Mouse (Mus musculus): ENCODE measurements at regions not wholly inside any gene's neighbourhood (a gene's known extent, or its start where the extent isn't known, plus 50 kb on each side); places are given as distances from the start of the nearest gene placed in this dataset.

GRCm38 (mm10) chr8:35243555-35243954, 522.0 kb upstream of the Gm19410 start:
- ATAC-seq (ENCODE audit: extremely low read depth, insufficient number of reproducible peaks, low FRiP score, low TSS enrichment): no peak
- Histone ChIP-seq H3K4me3 (no peak overlapping the region), H3K36me3 (no peaks in the 10 kb centered on the region), H3K9me3 (no peaks in the 10 kb centered on the region), H3K4me2 (no peak overlapping the region), H3K27ac (replicated peaks) (0 out of 2 replicates have a peak overlapping the region, but pooled peaks have one; percentile 1), H3K27me3 (replicated peaks) (no peaks in the 10 kb centered on the region), H3K4me1 (peaks cover 12% of the 10 kb centered on the region), H3K9ac (no peak overlapping the region)
- WGBS: 52% methylated on average over 11 of the region's 11 CpGs

- 82% methylated on average over 7 of the region's 7 CpGs for WGBS
- Histone ChIP-seq H3K27me3 (replicated peaks) (no peaks in the 10 kb centered on the region), H3K4me3 (no peak overlapping the region), H3K9me3 (peaks cover 3% of the 10 kb centered on the region), H3K36me3 (no peaks in the 10 kb centered on the region), H3K4me2 (no peak overlapping the region), H3K4me1 (no peaks in the 10 kb centered on the region), H3K27ac (replicated peaks) (no peak overlapping the region), H3K9ac (no peak overlapping the region)
- no peak for ATAC-seq (ENCODE audit: extremely low read depth, insufficient number of reproducible peaks, low FRiP score, low TSS enrichment)
Observed at GRCm38 (mm10) chr8:35249747-35250375, 515.7 kb upstream of the Gm19410 start.

GRCm38 (mm10) chr8:35250641-35251040, 514.9 kb upstream of the Gm19410 start:
- H3K36me3 ChIP-seq: no peaks in the 10 kb centered on the region
- H3K4me2 ChIP-seq: no peak overlapping the region
- no peak overlapping the region for H3K27ac ChIP-seq (replicated peaks)
- H3K4me3 ChIP-seq: no peak overlapping the region
- no peak for ATAC-seq (ENCODE audit: extremely low read depth, insufficient number of reproducible peaks, low FRiP score, low TSS enrichment)
- WGBS: 43% methylated on average over 4 of the region's 4 CpGs
- no peaks in the 10 kb centered on the region for H3K27me3 ChIP-seq (replicated peaks)
- H3K4me1 ChIP-seq: no peaks in the 10 kb centered on the region
- H3K9ac ChIP-seq: no peak overlapping the region
- peaks cover 3% of the 10 kb centered on the region for H3K9me3 ChIP-seq

- Histone ChIP-seq H3K27me3 (replicated peaks) (no peaks in the 10 kb centered on the region), H3K9ac (no peak overlapping the region), H3K4me3 (no peak overlapping the region), H3K36me3 (no peaks in the 10 kb centered on the region), H3K4me2 (no peak overlapping the region), H3K9me3 (peaks cover 3% of the 10 kb centered on the region), H3K27ac (replicated peaks) (no peak overlapping the region), H3K4me1 (no peaks in the 10 kb centered on the region)
- WGBS: 78% methylated on average over 4 of the region's 4 CpGs
- ATAC-seq (ENCODE audit: extremely low read depth, insufficient number of reproducible peaks, low FRiP score, low TSS enrichment): no peak
Observed at GRCm38 (mm10) chr8:35253946-35254345, 511.6 kb upstream of the Gm19410 start.

- no peak overlapping the region for H3K4me2 ChIP-seq
- no peaks in the 10 kb centered on the region for H3K36me3 ChIP-seq
- H3K27ac ChIP-seq (replicated peaks): no peak overlapping the region
- H3K9ac ChIP-seq: no peak overlapping the region
- 72% methylated on average over 2 of the region's 2 CpGs for WGBS
- H3K27me3 ChIP-seq (replicated peaks): no peaks in the 10 kb centered on the region
- peaks cover 3% of the 10 kb centered on the region for H3K9me3 ChIP-seq
- H3K4me3 ChIP-seq: no peak overlapping the region
- no peaks in the 10 kb centered on the region for H3K4me1 ChIP-seq
- no peak for ATAC-seq (ENCODE audit: extremely low read depth, insufficient number of reproducible peaks, low FRiP score, low TSS enrichment)
Observed at GRCm38 (mm10) chr8:35255327-35255726, 510.3 kb upstream of the Gm19410 start.

GRCm38 (mm10) chr8:35256958-35257357, 508.6 kb upstream of the Gm19410 start:
- H3K4me3 ChIP-seq: no peak overlapping the region
- ATAC-seq (ENCODE audit: extremely low read depth, insufficient number of reproducible peaks, low FRiP score, low TSS enrichment): no peak
- no peaks in the 10 kb centered on the region for H3K36me3 ChIP-seq
- H3K9me3 ChIP-seq: peaks cover 3% of the 10 kb centered on the region
- no peak overlapping the region for H3K9ac ChIP-seq
- H3K4me2 ChIP-seq: no peak overlapping the region
- H3K4me1 ChIP-seq: no peaks in the 10 kb centered on the region
- no peaks in the 10 kb centered on the region for H3K27me3 ChIP-seq (replicated peaks)
- WGBS: 52% methylated on average over 4 of the region's 4 CpGs
- H3K27ac ChIP-seq (replicated peaks): no peak overlapping the region

- WGBS: 83% methylated on average over 5 of the region's 5 CpGs
Observed at GRCm38 (mm10) chr8:35268221-35268620, 497.4 kb upstream of the Gm19410 start.

GRCm38 (mm10) chr8:35268986-35269385, 496.6 kb upstream of the Gm19410 start:
- H3K27ac ChIP-seq (replicated peaks): no peak overlapping the region
- no peaks in the 10 kb centered on the region for H3K4me1 ChIP-seq
- H3K27me3 ChIP-seq (replicated peaks): no peaks in the 10 kb centered on the region
- H3K4me2 ChIP-seq: no peak overlapping the region
- H3K9me3 ChIP-seq: no peaks in the 10 kb centered on the region
- 94% methylated on average over 2 of the region's 2 CpGs for WGBS
- no peaks in the 10 kb centered on the region for H3K36me3 ChIP-seq
- no peak overlapping the region for H3K4me3 ChIP-seq
- ATAC-seq (ENCODE audit: extremely low read depth, insufficient number of reproducible peaks, low FRiP score, low TSS enrichment): no peak
- no peak overlapping the region for H3K9ac ChIP-seq

More at GRCm38 (mm10) chr8:35268221-35268620, 497.4 kb upstream of the Gm19410 start:
- Histone ChIP-seq H3K4me3 (no peak overlapping the region), H3K27ac (replicated peaks) (no peak overlapping the region), H3K4me2 (no peak overlapping the region), H3K27me3 (replicated peaks) (no peaks in the 10 kb centered on the region), H3K4me1 (no peaks in the 10 kb centered on the region), H3K36me3 (no peaks in the 10 kb centered on the region), H3K9ac (no peak overlapping the region), H3K9me3 (no peaks in the 10 kb centered on the region)
- ATAC-seq (ENCODE audit: extremely low read depth, insufficient number of reproducible peaks, low FRiP score, low TSS enrichment): no peak

GRCm38 (mm10) chr8:35275972-35276371, 489.6 kb upstream of the Gm19410 start:
- Histone ChIP-seq H3K27me3 (replicated peaks) (no peaks in the 10 kb centered on the region), H3K27ac (replicated peaks) (no peak overlapping the region), H3K4me1 (no peaks in the 10 kb centered on the region), H3K36me3 (no peaks in the 10 kb centered on the region), H3K4me2 (no peak overlapping the region), H3K9ac (no peak overlapping the region), H3K4me3 (no peak overlapping the region), H3K9me3 (no peaks in the 10 kb centered on the region)
- no peak for ATAC-seq (ENCODE audit: extremely low read depth, insufficient number of reproducible peaks, low FRiP score, low TSS enrichment)
- 77% methylated on average over 8 of the region's 8 CpGs for WGBS

- H3K4me2 ChIP-seq: no peak overlapping the region
- H3K9ac ChIP-seq: no peak overlapping the region
- H3K27ac ChIP-seq (replicated peaks): no peak overlapping the region
- H3K27me3 ChIP-seq (replicated peaks): no peaks in the 10 kb centered on the region
- no peaks in the 10 kb centered on the region for H3K9me3 ChIP-seq
- ATAC-seq (ENCODE audit: extremely low read depth, insufficient number of reproducible peaks, low FRiP score, low TSS enrichment): no peak
- WGBS: 71% methylated on average over 7 of the region's 7 CpGs
- H3K36me3 ChIP-seq: no peaks in the 10 kb centered on the region
- no peak overlapping the region for H3K4me3 ChIP-seq
- no peaks in the 10 kb centered on the region for H3K4me1 ChIP-seq
Observed at GRCm38 (mm10) chr8:35276460-35276859, 489.1 kb upstream of the Gm19410 start.

GRCm38 (mm10) chr8:35278946-35279345, 486.6 kb upstream of the Gm19410 start:
- Histone ChIP-seq H3K4me3 (no peak overlapping the region), H3K36me3 (no peaks in the 10 kb centered on the region), H3K27me3 (replicated peaks) (no peaks in the 10 kb centered on the region), H3K9me3 (no peaks in the 10 kb centered on the region), H3K9ac (no peak overlapping the region), H3K27ac (replicated peaks) (no peak overlapping the region), H3K4me1 (no peaks in the 10 kb centered on the region), H3K4me2 (no peak overlapping the region)
- ATAC-seq (ENCODE audit: extremely low read depth, insufficient number of reproducible peaks, low FRiP score, low TSS enrichment): no peak
- 83% methylated on average over 8 of the region's 8 CpGs for WGBS

- Histone ChIP-seq H3K27ac (replicated peaks) (no peak overlapping the region), H3K4me1 (no peaks in the 10 kb centered on the region), H3K4me2 (no peak overlapping the region), H3K9me3 (no peaks in the 10 kb centered on the region), H3K27me3 (replicated peaks) (no peaks in the 10 kb centered on the region), H3K9ac (no peak overlapping the region), H3K36me3 (no peaks in the 10 kb centered on the region), H3K4me3 (no peak overlapping the region)
- no peak for ATAC-seq (ENCODE audit: extremely low read depth, insufficient number of reproducible peaks, low FRiP score, low TSS enrichment)
- 78% methylated on average over 6 of the region's 6 CpGs for WGBS
Observed at GRCm38 (mm10) chr8:35280741-35281140, 484.8 kb upstream of the Gm19410 start.
